11 mouse cellular contexts compared by ENCODE assay signal in genomic region chr17:71811070-71811469, GRCm38 (mm10). TPM values are rescaled to one million over a fixed set of nuclear protein-coding genes. Genes with fewer than 3 reads are reported as not detected.
DNase-seq lines count a peak whose midpoint lies in the region; ATAC-seq lines count a peak whose summit lies in the region.
"Had no signal": no experiment of that assay in that cellular context is flagged by ENCODE, and none has a peak within 500 bp of the region (broad histone marks: within the 10 kb centered on the region; RNA-seq: fewer than 3 reads in every experiment).

No protein-coding gene starts in this region.

- H3K9me3 ChIP-seq in neural tube, embryonic 13.5 days, result no peaks in the 10 kb centered on the region
- no peaks in the 10 kb centered on the region for H3K9me3 ChIP-seq in neural tube, embryonic 15.5 days (replicated peaks)
- H3K9me3 ChIP-seq in stomach, embryonic 14.5 days (ENCODE audit: control insufficient read depth, low read depth, low read length), result no peaks in the 10 kb centered on the region

- 63% methylated on average over 8 of the region's 8 CpGs for WGBS in neural tube, embryonic 13.5 days
- 61% methylated on average over 8 of the region's 8 CpGs for WGBS in neural tube, embryonic 15.5 days
- WGBS in stomach, embryonic 14.5 days, result 27% methylated on average over 8 of the region's 8 CpGs

- peak; percentile 25 to 29 for DNase-seq in heart, adult 18-20 months
- DNase-seq in heart, postnatal 25 days (ENCODE audit: low spot score), result no peak
- peak; percentile 48 to 53 for DNase-seq in heart, postnatal 10 days
- no peak for DNase-seq in cerebellum, adult 11-12 months
- DNase-seq: thymus, adult 2 months had no signal

- H3K27me3 ChIP-seq in neural tube, embryonic 13.5 days, result no peaks in the 10 kb centered on the region
- no peaks in the 10 kb centered on the region for H3K27me3 ChIP-seq in neural tube, embryonic 15.5 days (replicated peaks)
- no peaks in the 10 kb centered on the region for H3K27me3 ChIP-seq in stomach, embryonic 14.5 days (ENCODE audit: control insufficient read depth, insufficient read depth, low read length)

- H3K4me1 ChIP-seq in neural tube, embryonic 13.5 days (replicated peaks), result peaks cover 8% of the 10 kb centered on the region
- no peaks in the 10 kb centered on the region for H3K4me1 ChIP-seq in neural tube, embryonic 15.5 days
- H3K4me1 ChIP-seq in stomach, embryonic 14.5 days (ENCODE audit: control insufficient read depth, insufficient read depth, low read length), result peaks cover 6% of the 10 kb centered on the region; the same call in 1 of the 2 replicates

- H3K36me3 ChIP-seq in neural tube, embryonic 13.5 days, result peaks cover 34% of the 10 kb centered on the region; the same call in 1 of the 2 replicates
- H3K36me3 ChIP-seq in neural tube, embryonic 15.5 days, result peaks cover 27% of the 10 kb centered on the region
- no peaks in the 10 kb centered on the region for H3K36me3 ChIP-seq in stomach, embryonic 14.5 days (ENCODE audit: control insufficient read depth, insufficient read depth, low read length)

- no peak overlapping the region for H3K4me3 ChIP-seq in neural tube, embryonic 13.5 days
- no peak overlapping the region for H3K4me3 ChIP-seq in neural tube, embryonic 15.5 days (replicated peaks)
- H3K4me3 ChIP-seq in stomach, embryonic 14.5 days (ENCODE audit: low read depth, low read length), result no peak overlapping the region

- 0 out of 2 replicates have a peak, but pooled peaks have one; percentile 69 for ATAC-seq in neural tube, embryonic 13.5 days (ENCODE audit: low read depth)
- ATAC-seq in neural tube, embryonic 15.5 days (ENCODE audit: low FRiP score), result no peak
- peak; percentile 56; the same call in 1 of the 2 replicates for ATAC-seq in stomach, embryonic 14.5 days (ENCODE audit: insufficient number of reproducible peaks, insufficient read depth, low FRiP score, low read depth)
- ATAC-seq in megakaryocyte progenitor cell, adult 5-6 weeks (replicated peaks; ENCODE audit: poor library complexity), result no peak

- no peak overlapping the region for H3K9ac ChIP-seq in neural tube, embryonic 13.5 days
- H3K9ac ChIP-seq in neural tube, embryonic 15.5 days (replicated peaks), result no peak overlapping the region
- H3K9ac ChIP-seq in stomach, embryonic 14.5 days (replicated peaks; ENCODE audit: low read depth, low read length), result no peak overlapping the region

- intact Hi-C loops in heart, postnatal 25 days (cut with DNase I), result no loop called here
- intact Hi-C loops in heart, postnatal 10 days (cut with DNase I), result no loop called here

- no peak overlapping the region for H3K4me2 ChIP-seq in neural tube, embryonic 13.5 days
- no peak overlapping the region for H3K4me2 ChIP-seq in neural tube, embryonic 15.5 days
- H3K4me2 ChIP-seq in stomach, embryonic 14.5 days (replicated peaks; ENCODE audit: low read depth, low read length), result no peak overlapping the region

- no peak overlapping the region for H3K27ac ChIP-seq in neural tube, embryonic 13.5 days (replicated peaks)
- no peak overlapping the region for H3K27ac ChIP-seq in neural tube, embryonic 15.5 days (replicated peaks)
- no peak overlapping the region for H3K27ac ChIP-seq in stomach, embryonic 14.5 days (ENCODE audit: low read length)

RNA-seq across cellular contexts. Expression of gene Clip4, which starts 42.8 kb away (rescaled TPM):
- total RNA-seq in heart, adult 18-20 months (2021), result 100 to 1,000 TPM; 256 to 257 TPM
- 100 to 1,000 TPM; 216 to 251 TPM for total RNA-seq in heart, postnatal 25 days (2021)
- polyA plus RNA-seq in neural tube, embryonic 13.5 days (2015; fragmentation: Nextera tagmentation; extraction: Ambion mirVana), result 9.5 and 11.3 TPM in 2 replicates
- 18.1 and 19.3 TPM in 2 replicates for polyA plus RNA-seq in neural tube, embryonic 15.5 days (2015; fragmentation: Nextera tagmentation; extraction: Ambion mirVana)
- total RNA-seq in heart, postnatal 10 days (2021), result 100 to 1,000 TPM; 164 TPM
- polyA plus RNA-seq in stomach, embryonic 14.5 days (2014; fragmentation: Nextera tagmentation; extraction: Ambion mirVana), result 7.5 and 8.2 TPM in 2 replicates
- total RNA-seq in megakaryocyte progenitor cell, adult 5-6 weeks (2015), result 0.89 TPM in 1 of 2 replicates, not detected in the other
- 0.17 TPM in 1 of 2 replicates, not detected in the other for total RNA-seq in megakaryocyte progenitor cell, adult 5-6 weeks (2017)

RNA-seq across cellular contexts. Expression of gene Pcare, which starts 58.4 kb away (rescaled TPM):
- total RNA-seq in heart, adult 18-20 months (2021), result under 1 TPM; 0.41 to 0.74 TPM
- total RNA-seq in heart, postnatal 25 days (2021), result under 1 TPM; 0.36 to 0.44 TPM
- polyA plus RNA-seq in neural tube, embryonic 13.5 days (2015; fragmentation: Nextera tagmentation; extraction: Ambion mirVana), result not detected in 2 replicates
- not detected in 2 replicates for polyA plus RNA-seq in neural tube, embryonic 15.5 days (2015; fragmentation: Nextera tagmentation; extraction: Ambion mirVana)
- total RNA-seq in heart, postnatal 10 days (2021), result under 1 TPM; 0.57 to 0.77 TPM
- not detected in 2 replicates for polyA plus RNA-seq in stomach, embryonic 14.5 days (2014; fragmentation: Nextera tagmentation; extraction: Ambion mirVana)
- not detected in 2 replicates for total RNA-seq in megakaryocyte progenitor cell, adult 5-6 weeks (2015)
- total RNA-seq in megakaryocyte progenitor cell, adult 5-6 weeks (2017), result not detected in 2 replicates
- total RNA-seq: liver, adult 2 months had no signal
- polyA plus RNA-seq: liver, adult 2 months; neural tube, embryonic 11.5 days; thymus, adult 2 months had no signal

Comparison
In these comparisons a context has a peak if more than half of its experiments do, and no peak if none do; other contexts are left out.
1. DNase-seq: peak in heart, adult 18-20 months (2 of 2) and heart, postnatal 10 days (2 of 2); none in heart, postnatal 25 days (single experiment) and cerebellum, adult 11-12 months (single experiment).
2. ATAC-seq: peak in neural tube, embryonic 13.5 days (single experiment) and stomach, embryonic 14.5 days (single experiment); none in neural tube, embryonic 15.5 days (single experiment) and megakaryocyte progenitor cell, adult 5-6 weeks (single experiment).
3. RNA of gene Clip4, which starts 42.8 kb away (total RNA-seq): 256 to 257 TPM in heart, adult 18-20 months, 216 to 251 TPM in heart, postnatal 25 days and 164 TPM in heart, postnatal 10 days; 0.17 to 0.89 TPM in megakaryocyte progenitor cell, adult 5-6 weeks; every median in the first group is over 10 times any median in the second.